ENCODE assay signal across 8 mouse cellular contexts in the genomic region with DNA sequence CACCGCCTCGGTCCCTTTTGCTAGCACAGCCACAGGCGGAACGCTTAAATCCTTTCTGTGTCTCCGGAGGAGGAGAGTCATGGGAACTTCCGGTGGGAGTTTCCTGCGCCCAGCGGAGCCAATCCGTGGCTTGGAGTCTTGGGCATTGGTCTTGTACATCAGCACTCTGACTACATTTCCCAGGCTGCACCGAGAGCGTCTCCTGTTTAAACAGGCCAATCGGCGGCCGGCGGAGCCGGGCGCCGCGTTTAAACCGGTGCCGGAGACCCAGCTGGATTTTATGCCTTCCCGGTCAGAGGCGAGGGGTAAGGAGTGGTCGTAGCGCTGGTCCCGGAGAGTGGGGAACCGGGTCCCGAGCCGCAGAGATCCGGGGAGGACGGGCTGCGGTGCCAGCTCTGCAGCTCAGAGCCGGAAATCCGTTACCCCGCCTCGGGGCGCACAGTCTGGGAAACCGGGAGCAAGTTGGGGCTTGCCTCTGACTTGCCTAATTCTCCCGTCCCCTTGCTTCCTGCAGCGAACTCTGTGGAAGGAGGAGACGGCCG. TPM values are rescaled to one million over a fixed set of nuclear protein-coding genes. Genes with fewer than 3 reads are reported as not detected.
DNase-seq lines count a peak whose midpoint lies in the region; ATAC-seq lines count a peak whose summit lies in the region.

A gene (plus strand): TSS at position 256 of the 542 bp plus-strand sequence.

- peak within 1 kb of the TSS; percentile 93 for H3K4me2 ChIP-seq in heart, embryonic 13.5 days
- H3K4me2 ChIP-seq in liver, embryonic 12.5 days: peak within 1 kb of the TSS; percentile 86
- peak within 1 kb of the TSS; percentile 87 for H3K4me2 ChIP-seq in stomach, embryonic 15.5 days

- peak within 1 kb of the TSS; percentile 68 for H3K4me3 ChIP-seq in brown adipose tissue, adult 24 weeks (ENCODE audit: insufficient read depth, low read depth, low read length)
- H3K4me3 ChIP-seq in heart, embryonic 13.5 days: peak within 1 kb of the TSS; percentile 90
- H3K4me3 ChIP-seq in liver, embryonic 12.5 days: peak within 1 kb of the TSS; percentile 70
- peak within 1 kb of the TSS; percentile 86 for H3K4me3 ChIP-seq in stomach, embryonic 15.5 days (replicated peaks)

- ATAC-seq in heart, embryonic 13.5 days (ENCODE audit: extremely low read depth, insufficient number of reproducible peaks, low FRiP score, low TSS enrichment): peak; percentile 91
- peak; percentile 98 for ATAC-seq in liver, embryonic 12.5 days
- peak; percentile 99 for ATAC-seq in stomach, embryonic 15.5 days (ENCODE audit: insufficient read depth, low FRiP score, low read depth)

- peak within 1 kb of the TSS; percentile 88 for H3K9ac ChIP-seq in heart, embryonic 13.5 days
- H3K9ac ChIP-seq in liver, embryonic 12.5 days: peak within 1 kb of the TSS; percentile 82
- peak within 1 kb of the TSS; percentile 77 for H3K9ac ChIP-seq in stomach, embryonic 15.5 days

- H3K9me3 ChIP-seq in heart, embryonic 13.5 days: no peaks in the 10 kb centered on the region
- H3K9me3 ChIP-seq in liver, embryonic 12.5 days (replicated peaks): no peaks in the 10 kb centered on the region
- no peaks in the 10 kb centered on the region for H3K9me3 ChIP-seq in stomach, embryonic 15.5 days

- no peaks in the 10 kb centered on the region for H3K4me1 ChIP-seq in brown adipose tissue, adult 24 weeks (ENCODE audit: control insufficient read depth, insufficient read depth, insufficient read length, low read length)
- H3K4me1 ChIP-seq in heart, embryonic 13.5 days: peaks cover 28% of the 10 kb centered on the region
- H3K4me1 ChIP-seq in liver, embryonic 12.5 days: peaks cover 31% of the 10 kb centered on the region
- H3K4me1 ChIP-seq in stomach, embryonic 15.5 days: peaks cover 15% of the 10 kb centered on the region; the same call in 1 of the 2 replicates

- WGBS in heart, embryonic 13.5 days: under 1% methylated on average over 42 of the region's 42 CpGs
- under 1% methylated on average over 42 of the region's 42 CpGs for WGBS in liver, embryonic 12.5 days (ENCODE audit: insufficient replicate concordance)
- under 1% methylated on average over 42 of the region's 42 CpGs for WGBS in stomach, embryonic 15.5 days

- no peak within 1 kb of the TSS for H3K27ac ChIP-seq in brown adipose tissue, adult 24 weeks (replicated peaks; ENCODE audit: low read depth, low read length)
- peak within 1 kb of the TSS; percentile 71 for H3K27ac ChIP-seq in heart, embryonic 13.5 days (replicated peaks)
- peak within 1 kb of the TSS; percentile 80 for H3K27ac ChIP-seq in liver, embryonic 12.5 days
- peak within 1 kb of the TSS; percentile 76 for H3K27ac ChIP-seq in stomach, embryonic 15.5 days

- H3K27me3 ChIP-seq in heart, embryonic 13.5 days (replicated peaks): no peaks in the 10 kb centered on the region
- H3K27me3 ChIP-seq in liver, embryonic 12.5 days (replicated peaks): no peaks in the 10 kb centered on the region
- H3K27me3 ChIP-seq in stomach, embryonic 15.5 days (replicated peaks): no peaks in the 10 kb centered on the region

- DNase-seq in CD4-positive, CD25-positive, alpha-beta regulatory T cell, adult 2 months (ENCODE audit: low read depth, low spot score): peak; percentile 96
- DNase-seq in fat pad, adult 2 months (ENCODE audit: extremely low read depth, low read depth, low spot score): peak; percentile 89
- DNase-seq in kidney, postnatal 10 days: peak; percentile 96
- peak; percentile 89 to 91 for DNase-seq in natural killer cell, adult 2 months (ENCODE audit: low spot score in 2 of 2)

- peaks cover 34% of the 10 kb centered on the region for H3K36me3 ChIP-seq in heart, embryonic 13.5 days
- peaks cover 39% of the 10 kb centered on the region for H3K36me3 ChIP-seq in liver, embryonic 12.5 days
- H3K36me3 ChIP-seq in stomach, embryonic 15.5 days: peaks cover 21% of the 10 kb centered on the region

RNA-seq across cellular contexts. Expression of the gene that starts here (rescaled TPM):
- not detected in 2 replicates for polyA plus RNA-seq in brown adipose tissue, adult 24 weeks (2012; ENCODE audit: insufficient read depth, insufficient read length, missing spikeins)
- polyA plus RNA-seq in heart, embryonic 13.5 days (2015; fragmentation: Nextera tagmentation; extraction: Ambion mirVana): 23.7 and 25.3 TPM in 2 replicates
- 34.4 and 35.3 TPM in 2 replicates for polyA plus RNA-seq in liver, embryonic 12.5 days (2016; fragmentation: Nextera tagmentation; extraction: Ambion mirVana)
- polyA plus RNA-seq in stomach, embryonic 15.5 days (2015; fragmentation: Nextera tagmentation; extraction: Ambion mirVana): 23.5 and 26.3 TPM in 2 replicates

Comparison
In these comparisons a context has a peak if more than half of its experiments do, and no peak if none do; other contexts are left out.
1. RNA of the gene that starts here (polyA plus RNA-seq): 34.4 to 35.3 TPM in liver, embryonic 12.5 days, 23.7 to 25.3 TPM in heart, embryonic 13.5 days and 23.5 to 26.3 TPM in stomach, embryonic 15.5 days; not detected in brown adipose tissue, adult 24 weeks; every median in the first group is over 10 times any median in the second.
2. Peak in every context shown above with its lines, with median percentiles within 50 percentile points of each other: DNase-seq, H3K4me3 ChIP-seq, ATAC-seq, H3K4me2 ChIP-seq and H3K9ac ChIP-seq.